Mouse (Mus musculus): ENCODE results near the gene Gpr132. TPM values are rescaled to one million over a fixed set of nuclear protein-coding genes. Genes with fewer than 3 reads are reported as not detected.

Gpr132 gene
- polyA plus RNA-seq, 1 experiment: 77.9 TPM

- 3% methylated on average over 32 of the region's 37 CpGs for WGBS
- no peak overlapping the region for H3K27ac ChIP-seq (ENCODE audit: insufficient read depth, low read length)
- H3K4me1 ChIP-seq (ENCODE audit: control insufficient read depth, insufficient read depth, insufficient read length): peaks cover 28% of the 10 kb centered on the region
- peak overlapping the region; percentile 19; the same call in 1 of the 2 replicates for H3K4me3 ChIP-seq (ENCODE audit: extremely low read depth, insufficient read depth, insufficient read length)
- TF ChIP-seq POLR2A (IDR thresholded peaks at IDR 0.05; ENCODE audit: low read depth, low read length): no peak
- TF ChIP-seq CTCF (IDR thresholded peaks at IDR 0.05; ENCODE audit: extremely low read depth, insufficient read depth, insufficient read length, insufficient replicate concordance): no peak
- H3K36me3 ChIP-seq (ENCODE audit: control insufficient read depth, insufficient read depth, low read length): no peaks in the 10 kb centered on the region
- DNase-seq (ENCODE audit: low read depth in 1 of 2, low spot score in 2 of 2): no peak
- peaks cover 6% of the 10 kb centered on the region for H3K27me3 ChIP-seq (ENCODE audit: control insufficient read depth, insufficient read depth, low read length)
Measured at GRCm38 (mm10) chr12:112877607-112878020, 9.6 kb upstream of the Gpr132 start.

GRCm38 (mm10) chr12:112877073-112877576 is 9.1 kb upstream of the Gpr132 start:
- peaks cover 6% of the 10 kb centered on the region for H3K27me3 ChIP-seq (ENCODE audit: control insufficient read depth, insufficient read depth, low read length)
- TF ChIP-seq POLR2A (IDR thresholded peaks at IDR 0.05; ENCODE audit: low read depth, low read length) (no peak), CTCF (IDR thresholded peaks at IDR 0.05; ENCODE audit: extremely low read depth, insufficient read depth, insufficient read length, insufficient replicate concordance) (no peak)
- no peaks in the 10 kb centered on the region for H3K36me3 ChIP-seq (ENCODE audit: control insufficient read depth, insufficient read depth, low read length)
- 6% methylated on average over 17 of the region's 17 CpGs for WGBS
- DNase-seq (ENCODE audit: low read depth in 1 of 2, low spot score in 2 of 2): no peak
- H3K4me3 ChIP-seq (ENCODE audit: extremely low read depth, insufficient read depth, insufficient read length): peak overlapping the region; percentile 19; the same call in 1 of the 2 replicates
- peaks cover 28% of the 10 kb centered on the region for H3K4me1 ChIP-seq (ENCODE audit: control insufficient read depth, insufficient read depth, insufficient read length)
- no peak overlapping the region for H3K27ac ChIP-seq (ENCODE audit: insufficient read depth, low read length)

- no peak for DNase-seq (ENCODE audit: low read depth in 1 of 2, low spot score in 2 of 2)
- TF ChIP-seq POLR2A (IDR thresholded peaks at IDR 0.05; ENCODE audit: low read depth, low read length) (no peak), CTCF (IDR thresholded peaks at IDR 0.05; ENCODE audit: extremely low read depth, insufficient read depth, insufficient read length, insufficient replicate concordance) (no peak)
- peaks cover 6% of the 10 kb centered on the region for H3K27me3 ChIP-seq (ENCODE audit: control insufficient read depth, insufficient read depth, low read length)
- no peak overlapping the region for H3K27ac ChIP-seq (ENCODE audit: insufficient read depth, low read length)
- peaks cover 28% of the 10 kb centered on the region for H3K4me1 ChIP-seq (ENCODE audit: control insufficient read depth, insufficient read depth, insufficient read length)
- WGBS: 8% methylated on average over 28 of the region's 28 CpGs
- no peak overlapping the region; the same call in 1 of the 2 replicates for H3K4me3 ChIP-seq (ENCODE audit: extremely low read depth, insufficient read depth, insufficient read length)
- H3K36me3 ChIP-seq (ENCODE audit: control insufficient read depth, insufficient read depth, low read length): no peaks in the 10 kb centered on the region
Measured at GRCm38 (mm10) chr12:112876332-112877072, 8.5 kb upstream of the Gpr132 start.

- DNase-seq (ENCODE audit: low read depth in 1 of 2, low spot score in 2 of 2): peak; percentile 64 to 86
- TF ChIP-seq POLR2A (IDR thresholded peaks at IDR 0.05; ENCODE audit: low read depth, low read length) (no peak), CTCF (IDR thresholded peaks at IDR 0.05; ENCODE audit: extremely low read depth, insufficient read depth, insufficient read length, insufficient replicate concordance) (peak; percentile 80; the same call in 1 of the 2 replicates)
- peaks cover 6% of the 10 kb centered on the region for H3K27me3 ChIP-seq (ENCODE audit: control insufficient read depth, insufficient read depth, low read length)
- peaks cover 34% of the 10 kb centered on the region for H3K4me1 ChIP-seq (ENCODE audit: control insufficient read depth, insufficient read depth, insufficient read length)
- no peaks in the 10 kb centered on the region for H3K36me3 ChIP-seq (ENCODE audit: control insufficient read depth, insufficient read depth, low read length)
- H3K4me3 ChIP-seq (ENCODE audit: extremely low read depth, insufficient read depth, insufficient read length): no peak overlapping the region
- WGBS: 29% methylated on average over 16 of the region's 16 CpGs
- no peak overlapping the region for H3K27ac ChIP-seq (ENCODE audit: insufficient read depth, low read length)
Measured at GRCm38 (mm10) chr12:112875225-112876013, 7.4 kb upstream of the Gpr132 start.

- H3K27ac ChIP-seq (ENCODE audit: insufficient read depth, low read length): no peak overlapping the region
- WGBS: 58% methylated on average over 22 of the region's 22 CpGs
- peaks cover 6% of the 10 kb centered on the region for H3K27me3 ChIP-seq (ENCODE audit: control insufficient read depth, insufficient read depth, low read length)
- H3K36me3 ChIP-seq (ENCODE audit: control insufficient read depth, insufficient read depth, low read length): no peaks in the 10 kb centered on the region
- no peak overlapping the region for H3K4me3 ChIP-seq (ENCODE audit: extremely low read depth, insufficient read depth, insufficient read length)
- peaks cover 32% of the 10 kb centered on the region for H3K4me1 ChIP-seq (ENCODE audit: control insufficient read depth, insufficient read depth, insufficient read length)
- no peak for TF ChIP-seq POLR2A (IDR thresholded peaks at IDR 0.05; ENCODE audit: low read depth, low read length)
- TF ChIP-seq CTCF (IDR thresholded peaks at IDR 0.05; ENCODE audit: extremely low read depth, insufficient read depth, insufficient read length, insufficient replicate concordance): no peak
- DNase-seq (ENCODE audit: low read depth in 1 of 2, low spot score in 2 of 2): peak in 1 of 2 experiments; percentile 5
Measured at GRCm38 (mm10) chr12:112874199-112874598, 6.2 kb upstream of the Gpr132 start.

- peaks cover 6% of the 10 kb centered on the region for H3K27me3 ChIP-seq (ENCODE audit: control insufficient read depth, insufficient read depth, low read length)
- H3K27ac ChIP-seq (ENCODE audit: insufficient read depth, low read length): no peak overlapping the region
- H3K4me3 ChIP-seq (ENCODE audit: extremely low read depth, insufficient read depth, insufficient read length): no peak overlapping the region
- H3K4me1 ChIP-seq (ENCODE audit: control insufficient read depth, insufficient read depth, insufficient read length): peaks cover 32% of the 10 kb centered on the region
- no peaks in the 10 kb centered on the region for H3K36me3 ChIP-seq (ENCODE audit: control insufficient read depth, insufficient read depth, low read length)
- 27% methylated on average over 18 of the region's 18 CpGs for WGBS
- peak; percentile 64 to 73 for DNase-seq (ENCODE audit: low read depth in 1 of 2, low spot score in 2 of 2)
- TF ChIP-seq CTCF (IDR thresholded peaks at IDR 0.05; ENCODE audit: extremely low read depth, insufficient read depth, insufficient read length, insufficient replicate concordance) (peak; percentile 86; the same call in 1 of the 2 replicates), POLR2A (IDR thresholded peaks at IDR 0.05; ENCODE audit: low read depth, low read length) (no peak)
Measured at GRCm38 (mm10) chr12:112873452-112874190, 5.6 kb upstream of the Gpr132 start.

Data from spleen, adult 2 months (tissue).